Mouse (Mus musculus): Measurements from ENCODE around the gene Ccdc188.

The Ccdc188 gene

DNA sequence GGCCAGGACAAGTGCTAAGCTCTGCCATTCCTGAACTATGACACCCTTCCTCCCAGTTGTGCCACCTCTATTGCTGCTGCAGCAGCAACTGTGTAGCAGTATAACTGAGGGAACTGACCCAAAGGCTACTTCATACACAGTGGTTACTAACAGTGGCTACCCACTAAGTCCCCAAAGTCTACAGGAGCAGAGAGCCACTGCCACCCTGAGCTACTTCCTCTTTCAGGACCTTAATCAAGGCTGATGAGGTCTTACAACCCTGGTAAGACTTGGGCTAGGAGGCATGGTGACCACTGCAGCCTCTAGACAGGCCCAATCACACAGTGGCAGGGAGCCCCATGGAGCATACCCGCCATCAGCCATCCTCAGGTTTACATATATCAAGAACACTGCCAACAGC is 15.6 kb upstream of the Ccdc188 start:
- DNase-seq, result no peak

DNA sequence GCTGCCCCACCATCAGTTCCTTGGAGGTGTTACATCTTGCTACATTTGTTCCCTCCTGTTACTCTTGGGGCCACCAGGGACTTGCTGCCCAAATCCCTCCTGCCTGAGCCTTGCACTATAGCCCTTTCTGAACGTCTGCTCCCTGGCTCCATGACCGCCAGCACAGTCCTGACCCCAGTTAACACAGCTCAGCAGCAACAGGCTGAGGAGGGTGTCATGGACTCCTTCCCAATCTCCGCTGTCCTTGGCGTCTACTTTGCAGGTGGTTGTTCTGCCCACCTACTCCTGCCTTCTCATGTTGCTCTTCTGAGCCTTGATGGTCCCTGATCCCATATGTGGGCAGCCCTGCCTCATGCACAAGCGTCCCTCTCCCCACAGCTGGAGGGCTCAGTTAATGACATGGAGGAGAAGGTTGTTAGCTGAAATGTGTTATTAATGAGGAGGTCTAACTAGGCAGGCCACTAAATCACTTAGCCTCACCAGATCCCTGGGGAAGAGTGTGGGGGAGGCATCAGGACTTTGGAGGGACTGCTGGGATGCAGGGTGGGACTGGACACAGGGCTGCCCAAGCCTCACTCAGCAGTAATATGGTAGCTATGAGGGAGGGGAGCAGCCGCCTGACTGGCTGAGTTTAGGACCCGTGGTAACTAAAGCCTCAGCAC is 14.1 kb upstream of the Ccdc188 start:
- DNase-seq, result no peak

DNA sequence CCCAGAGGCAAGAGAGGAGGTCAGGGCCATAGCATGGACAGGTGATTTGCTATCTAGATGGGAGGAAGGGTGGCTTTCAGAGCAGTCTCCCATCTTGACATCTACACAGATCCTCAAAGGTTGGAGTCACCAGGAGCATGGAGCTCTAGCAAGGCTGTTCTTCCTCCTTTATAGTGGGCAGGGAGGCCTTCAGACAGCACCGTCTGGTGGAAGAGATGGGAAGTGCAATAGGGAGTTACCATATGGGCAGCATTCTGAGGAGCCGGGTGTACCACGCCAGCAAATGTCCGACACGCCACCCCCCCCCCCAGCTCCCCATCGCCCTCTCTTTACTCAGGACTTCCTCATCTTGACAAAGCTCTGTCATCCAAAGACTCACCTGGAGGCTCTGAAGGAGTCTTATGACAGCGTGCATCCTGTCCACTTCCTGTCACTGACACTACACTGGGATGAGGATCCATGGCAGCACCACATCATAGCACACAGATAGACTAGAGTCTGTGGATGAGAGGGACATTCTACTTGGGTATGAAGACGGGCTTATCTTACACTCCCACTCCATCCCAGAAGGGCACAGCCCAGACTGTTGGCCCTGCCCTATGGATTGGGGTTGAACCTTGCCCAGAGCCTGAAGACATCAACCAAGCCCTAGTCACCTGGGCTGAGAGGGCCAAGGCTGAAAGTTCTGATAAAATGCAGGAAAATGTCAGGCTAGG is 6.8 kb upstream of the Ccdc188 start:
- DNase-seq, result peak; percentile 74

DNA sequence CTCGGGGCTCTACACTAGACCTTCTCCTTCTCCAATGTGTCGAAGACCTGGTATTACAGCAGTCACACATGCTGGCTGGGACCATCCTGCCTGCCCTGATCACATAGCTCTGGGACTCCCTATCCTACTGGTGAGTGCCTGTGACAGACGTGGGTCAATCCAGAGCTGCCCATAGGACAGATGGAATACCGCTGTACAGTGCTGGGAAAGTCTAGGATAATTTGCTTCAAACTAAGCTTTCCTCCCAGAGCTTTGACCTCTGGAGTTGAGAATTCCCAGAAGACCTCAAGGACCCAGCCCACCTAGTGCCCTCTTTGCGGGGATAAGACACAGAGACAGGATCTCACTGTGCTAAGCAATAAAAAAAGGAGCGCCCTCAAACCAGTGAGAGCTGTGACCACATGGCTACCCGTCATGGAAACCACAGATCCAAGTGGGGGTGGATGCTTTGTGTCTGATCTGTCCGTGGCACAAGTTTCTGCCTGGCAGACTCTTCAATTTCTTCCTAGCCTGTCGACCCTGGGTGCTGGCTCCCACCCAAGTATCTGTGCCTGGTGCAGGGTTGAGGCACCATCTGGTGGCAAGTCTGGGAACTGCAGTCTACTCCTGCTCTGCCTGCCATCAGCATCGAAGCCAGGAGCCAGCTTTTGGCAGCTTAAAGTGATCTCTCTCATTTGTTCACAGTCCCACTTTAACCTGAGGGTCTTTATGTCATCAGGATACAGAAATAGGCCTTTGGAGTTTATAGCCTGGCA is 6.1 kb upstream of the Ccdc188 start:
- DNase-seq, result peak; percentile 91

DNA sequence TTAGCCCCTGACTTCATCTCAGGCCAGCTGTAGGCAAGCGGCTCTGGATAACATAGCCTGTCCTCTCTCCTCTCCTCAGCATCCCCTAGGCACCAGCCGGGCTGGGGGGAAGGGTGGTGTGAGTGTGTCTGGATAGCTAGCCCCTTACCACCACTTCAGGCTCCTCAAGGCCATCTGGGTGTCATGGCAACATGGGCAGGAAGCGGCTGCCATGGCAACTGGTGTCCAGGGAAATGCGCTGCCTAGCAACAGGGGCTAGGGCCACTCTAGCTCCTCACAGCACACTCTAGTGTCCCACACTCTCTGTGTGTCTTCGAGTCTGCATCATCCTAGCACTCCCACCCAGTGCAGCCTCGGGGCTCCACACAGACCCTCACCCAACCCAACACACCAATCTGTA is 4.0 kb upstream of the Ccdc188 start:
- DNase-seq, result no peak

DNA sequence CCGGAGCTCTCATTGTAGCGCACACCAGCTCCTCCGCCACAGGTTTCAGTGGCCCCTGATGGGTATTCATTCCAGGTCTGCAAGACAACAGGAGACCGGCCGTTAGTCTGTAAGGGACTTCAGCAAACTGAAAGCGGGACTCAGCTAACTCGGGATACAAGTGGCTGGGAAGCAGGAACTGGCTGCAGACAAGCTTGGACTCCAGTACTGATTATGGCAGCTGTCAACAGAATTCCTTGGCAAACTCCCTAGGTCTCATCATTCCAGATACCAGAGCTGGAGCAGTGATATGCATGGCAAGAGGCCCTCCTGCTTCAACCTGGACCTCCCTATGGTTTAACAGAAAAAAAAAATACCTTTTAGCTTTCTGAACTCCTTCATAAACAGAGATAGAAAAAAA is 2.8 kb upstream of the Ccdc188 start:
- no peak for DNase-seq

DNA sequence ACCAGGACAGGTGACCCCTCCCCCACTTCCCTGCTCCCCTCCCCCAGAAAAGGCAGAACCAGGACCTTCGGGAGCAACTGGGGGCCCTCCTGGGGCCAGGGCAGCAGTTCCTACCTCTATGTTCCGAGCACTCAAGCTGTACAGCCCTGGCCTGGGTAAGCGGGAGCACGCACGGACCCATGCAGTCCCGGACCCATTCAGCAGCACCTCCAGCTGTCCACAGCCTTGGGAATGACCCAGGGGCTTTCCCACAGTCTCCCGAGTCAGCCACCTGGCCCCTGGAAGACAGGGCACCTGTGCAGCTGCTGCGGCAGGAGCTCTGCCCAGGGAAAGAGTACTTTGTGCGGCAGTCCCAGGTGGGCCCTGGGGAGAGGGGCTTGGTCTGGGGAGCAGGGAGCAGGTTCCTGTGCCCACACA is 909 bp downstream of the Ccdc188 start:
- no peak for DNase-seq

DNA sequence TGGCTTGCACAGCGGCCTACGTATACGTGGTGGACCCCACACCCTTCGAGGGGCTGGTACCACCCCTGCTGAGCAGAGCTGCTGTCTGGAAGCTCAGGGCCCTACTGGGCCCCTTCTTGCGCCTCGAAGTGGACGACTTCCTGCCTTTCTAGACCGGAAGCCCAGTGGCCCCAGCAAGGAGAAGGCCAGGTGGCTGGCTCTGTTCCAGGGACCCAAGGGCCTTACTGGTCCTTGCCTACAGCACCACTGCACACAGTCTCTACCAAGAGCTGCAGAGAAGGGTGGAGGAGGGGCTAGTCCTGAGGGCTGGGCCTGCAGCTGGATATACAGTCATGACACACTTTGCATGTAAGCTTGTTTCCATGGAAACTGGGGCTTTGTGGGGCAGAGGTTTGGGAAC is 2.3 kb downstream of the Ccdc188 start:
- DNase-seq, result no peak

DNA sequence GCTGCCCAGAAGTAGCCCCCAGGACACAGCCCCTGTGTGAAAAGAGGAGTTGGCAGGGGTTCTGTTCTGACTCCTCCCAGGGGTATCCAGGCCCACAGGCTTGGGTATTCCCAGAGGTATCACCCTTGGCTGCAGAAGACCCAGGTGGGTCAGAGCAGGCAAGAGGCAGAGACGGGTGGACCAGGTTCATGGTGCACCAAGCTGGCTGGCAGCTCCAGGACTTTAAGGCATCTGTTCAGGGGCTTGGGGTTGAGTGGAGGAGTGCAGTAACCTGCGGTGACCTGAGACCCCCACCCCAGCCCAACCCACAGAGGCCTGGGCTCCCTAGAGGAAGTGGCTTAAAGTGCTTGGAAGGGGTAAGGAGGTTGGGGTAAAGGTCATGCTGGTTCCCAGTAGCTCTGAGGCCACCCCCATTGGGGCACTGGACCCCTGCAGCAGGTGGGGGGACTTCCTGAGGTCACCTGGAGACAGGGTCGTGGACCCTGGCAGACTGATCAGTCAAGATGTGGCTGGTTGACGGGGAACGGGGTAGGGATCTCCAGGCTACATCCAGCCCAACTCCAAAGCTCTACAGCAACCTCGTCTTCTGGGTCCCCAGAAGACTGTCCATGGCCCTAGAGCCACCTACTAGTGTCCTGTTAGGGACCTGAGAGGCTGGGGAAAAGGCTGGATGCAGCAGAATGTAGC is 3.3 kb downstream of the Ccdc188 start:
- DNase-seq, result no peak

DNA sequence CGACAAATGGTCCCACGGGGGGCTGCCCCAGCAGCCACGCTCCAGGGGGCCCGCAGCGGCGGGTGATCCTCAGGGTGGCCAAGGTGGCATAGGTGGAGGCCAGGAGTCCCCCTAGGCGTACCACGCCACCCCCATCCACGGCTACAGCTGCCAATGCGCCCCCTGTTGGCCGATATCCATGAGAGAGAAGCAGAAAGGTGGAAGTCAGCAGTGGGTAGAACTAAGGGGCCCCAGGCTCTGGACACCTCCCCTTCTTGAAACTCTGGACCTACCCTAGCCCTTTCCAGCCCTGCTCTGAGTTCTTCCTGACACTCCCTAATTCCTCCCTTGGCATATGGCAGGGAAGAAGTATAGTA is 3.8 kb downstream of the Ccdc188 start:
- DNase-seq, result no peak

DNA sequence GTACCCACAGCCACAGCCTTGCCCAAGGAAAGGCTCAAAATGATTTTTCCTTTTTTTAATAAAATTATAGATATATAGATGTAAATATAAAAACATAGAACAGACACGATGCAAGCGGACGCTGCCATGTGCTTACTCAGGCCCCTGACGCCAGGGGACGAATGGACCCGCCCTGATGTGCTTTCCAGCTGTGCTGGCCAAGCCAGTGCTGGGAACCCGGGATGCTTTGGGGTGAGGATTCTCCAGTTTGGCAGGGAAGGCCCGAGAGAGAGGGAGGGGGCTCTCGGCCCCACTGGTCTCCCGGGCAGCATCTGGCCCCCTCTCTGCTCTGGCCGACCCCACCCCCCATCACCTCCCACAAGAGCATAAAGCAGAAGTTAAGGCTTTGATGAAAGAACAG is 4.5 kb downstream of the Ccdc188 start:
- DNase-seq, result no peak

DNA sequence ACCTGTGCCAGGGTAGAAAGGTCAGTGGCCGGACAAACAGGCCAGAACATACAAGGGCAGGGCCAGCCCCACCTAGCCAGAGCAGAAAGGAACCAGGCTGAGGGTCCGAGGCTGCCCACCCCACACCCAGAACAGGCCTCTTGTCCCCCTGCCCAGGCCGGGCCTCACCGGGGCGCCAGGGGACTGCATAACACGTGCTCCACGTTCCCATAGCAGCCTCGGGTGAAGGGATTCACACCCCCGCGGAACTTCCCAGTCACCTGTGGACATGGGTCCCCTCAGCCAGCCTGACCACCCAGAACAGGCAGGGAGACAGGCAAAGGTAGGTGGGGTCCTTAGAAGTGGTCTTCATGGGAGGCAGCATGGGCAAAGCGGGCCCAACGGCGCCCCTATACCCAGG is 9.5 kb downstream of the Ccdc188 start:
- no peak for DNase-seq

DNA sequence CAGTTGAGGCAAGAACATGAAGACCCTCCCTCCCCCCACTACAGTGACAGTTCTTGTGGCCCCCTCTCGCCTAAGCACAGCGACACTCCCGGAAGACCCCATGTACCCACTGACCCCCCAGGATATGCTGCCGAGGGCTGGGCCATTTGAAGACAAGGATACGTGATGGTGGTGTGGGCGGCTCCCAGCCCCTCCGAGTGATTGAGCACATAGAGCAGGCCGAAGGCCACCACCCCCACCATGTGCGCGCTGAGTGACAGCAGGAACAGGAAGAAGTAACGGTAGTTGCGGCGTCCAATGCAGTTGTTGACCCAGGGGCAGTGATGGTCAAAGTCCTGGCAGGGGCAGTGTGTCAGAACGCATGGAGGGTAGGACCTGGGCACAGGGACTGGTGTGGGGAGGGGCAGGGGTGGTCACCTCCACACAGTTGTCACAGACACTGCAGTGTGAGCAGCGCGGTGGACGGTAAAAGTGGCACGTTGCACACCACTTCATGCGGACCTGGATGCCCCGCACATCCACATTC is 10.3 kb downstream of the Ccdc188 start:
- no peak for DNase-seq

DNA sequence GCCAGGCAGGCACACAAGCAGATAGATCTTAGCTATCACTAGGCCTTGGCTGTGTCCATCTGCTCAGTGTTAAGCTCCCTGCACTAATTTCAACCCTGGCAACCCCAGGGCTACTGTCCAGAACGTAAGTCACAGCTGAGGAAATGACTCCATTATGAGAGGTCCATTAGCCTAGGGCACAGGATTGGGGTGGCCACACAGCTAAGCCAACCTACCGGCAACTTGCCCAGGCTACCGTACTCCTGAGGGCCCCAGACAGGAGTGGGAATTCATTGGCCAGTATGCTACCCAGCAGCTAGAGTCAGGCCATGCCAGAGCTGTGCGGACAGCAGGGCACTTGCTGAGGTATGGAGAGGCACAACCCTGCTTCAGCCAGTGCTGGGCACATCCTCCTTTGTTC is 11.2 kb downstream of the Ccdc188 start:
- peak; percentile 66 for DNase-seq

DNA sequence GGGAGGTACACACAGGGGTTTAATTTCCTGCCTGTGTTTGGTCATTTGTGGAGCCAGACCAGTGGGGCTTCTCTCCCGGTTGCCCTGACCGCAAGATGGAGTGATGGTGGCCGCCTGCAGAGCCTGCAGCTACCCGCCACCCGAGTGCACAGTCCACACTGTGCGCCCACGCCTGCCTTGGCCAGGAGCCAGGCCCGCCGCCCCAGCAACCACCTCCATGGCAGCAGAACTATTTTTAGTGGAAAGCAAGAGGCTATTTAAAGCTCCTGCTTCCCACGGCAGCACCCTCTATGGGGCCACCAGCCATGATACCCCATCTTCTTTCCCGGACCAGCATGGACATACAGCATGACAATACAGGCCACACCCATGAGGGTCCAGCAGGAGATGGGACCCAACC is 11.9 kb downstream of the Ccdc188 start:
- peak; percentile 66 for DNase-seq

DNA sequence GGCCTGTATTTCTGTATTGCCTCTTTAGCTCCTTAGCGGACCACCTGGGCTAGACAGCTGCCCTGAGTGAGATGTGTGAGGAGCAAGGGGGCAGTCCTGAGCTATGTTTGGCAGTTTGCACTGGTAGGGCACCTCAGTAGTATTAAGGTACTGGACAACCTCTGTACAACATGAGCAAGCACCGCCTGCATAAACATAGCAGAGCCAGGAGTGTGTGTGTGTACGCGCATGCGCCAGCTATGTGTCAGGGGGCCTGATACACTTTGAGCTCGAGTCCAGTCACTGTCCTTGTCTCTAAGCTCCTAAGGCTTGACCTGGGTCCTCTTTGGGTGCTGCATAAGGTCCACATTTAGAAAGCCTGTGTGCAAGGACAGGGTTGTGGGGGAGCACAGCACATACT is 12.9 kb downstream of the Ccdc188 start:
- DNase-seq, result no peak

DNA sequence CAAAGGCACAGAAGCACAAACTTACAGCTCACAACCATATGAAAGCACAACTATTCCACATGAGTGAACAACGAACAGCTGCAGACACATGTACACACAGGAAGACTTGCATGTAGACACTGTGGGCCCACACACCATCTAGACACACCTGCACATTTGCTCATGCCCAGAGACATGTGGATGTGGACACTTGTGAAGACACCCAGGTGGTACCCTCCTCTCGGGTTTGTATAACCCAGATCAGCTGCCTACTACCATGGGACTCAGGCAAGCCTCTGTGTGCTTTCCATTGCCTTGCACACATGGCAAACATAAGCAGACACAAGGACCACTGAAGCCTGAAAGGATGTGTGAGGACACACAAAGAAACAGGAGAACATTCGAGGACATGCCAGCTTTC is 13.4 kb downstream of the Ccdc188 start:
- no peak for DNase-seq

DNA sequence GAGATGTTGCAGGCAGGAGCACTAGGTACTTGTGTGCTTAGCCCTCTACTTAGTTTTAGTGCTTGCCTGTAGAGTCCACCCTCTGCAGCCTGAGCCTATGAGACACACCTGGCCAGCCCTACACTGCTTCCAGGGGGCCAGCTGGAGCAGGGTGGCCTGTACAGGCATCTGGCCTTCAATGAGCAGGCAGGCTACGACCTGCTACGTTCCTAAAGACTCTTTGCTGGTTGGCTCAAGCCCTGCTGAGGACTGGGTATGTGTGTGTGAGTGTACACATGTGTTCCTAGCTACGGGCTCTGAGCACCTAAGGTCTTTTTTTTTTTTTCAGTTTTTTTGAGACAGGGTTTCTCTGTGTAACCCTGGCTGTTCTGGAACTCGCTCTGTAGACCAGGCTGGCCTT is 13.8 kb downstream of the Ccdc188 start:
- no peak for DNase-seq

DNA sequence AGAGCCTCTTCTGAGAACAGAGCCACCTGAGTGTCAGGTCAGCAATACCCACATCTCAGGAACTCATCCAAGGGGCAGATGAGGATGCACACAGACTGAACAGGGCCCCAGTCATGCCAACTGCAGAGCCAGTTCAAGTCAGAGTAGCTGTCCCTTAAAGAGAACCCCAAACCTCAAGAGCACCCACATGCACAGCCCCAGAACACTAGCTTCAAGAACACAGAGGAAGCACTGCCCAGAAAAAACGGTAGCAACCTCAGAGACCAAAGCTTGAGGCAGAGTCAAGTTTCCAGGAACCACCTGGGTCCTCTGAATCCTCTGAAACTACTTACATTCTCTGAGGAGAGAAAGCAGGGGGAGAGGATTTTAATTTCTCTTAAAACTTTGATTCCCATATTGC is 15.8 kb downstream of the Ccdc188 start:
- no peak for DNase-seq

DNA sequence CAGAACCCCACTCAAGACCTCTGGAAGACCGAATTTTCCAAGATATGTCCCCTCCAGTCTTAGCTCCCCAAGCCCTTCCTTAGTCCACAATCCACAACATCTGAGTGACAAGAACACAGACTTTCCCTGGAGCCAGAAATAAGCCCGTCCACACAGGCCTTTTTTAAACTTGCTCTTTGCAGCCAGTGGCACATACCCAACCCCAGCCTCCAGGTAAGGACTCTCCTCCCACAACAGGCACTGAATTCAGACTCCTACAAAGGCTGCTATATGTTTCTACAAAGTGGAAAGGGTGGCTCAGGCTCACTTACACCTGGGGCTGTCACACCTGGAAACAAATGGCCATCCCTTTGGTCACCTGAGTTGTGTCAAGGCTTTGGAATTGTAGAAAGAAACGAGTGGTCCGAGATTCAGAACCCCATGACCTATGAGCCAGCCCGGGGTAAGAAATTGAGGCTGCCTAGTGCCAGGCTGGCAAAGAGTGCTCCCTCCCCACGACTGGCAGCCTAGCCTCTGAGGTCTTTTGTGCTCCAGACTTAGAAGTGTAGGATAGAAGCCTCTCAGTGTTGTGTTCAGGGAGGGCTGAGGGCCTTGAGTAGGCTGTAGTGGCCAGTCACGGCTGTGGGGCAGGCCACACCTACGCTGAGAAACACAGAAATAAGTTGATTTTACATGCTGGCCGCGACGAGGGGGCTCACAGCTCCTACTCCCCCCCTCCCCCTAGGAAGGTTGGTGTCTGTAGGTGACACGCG is 16.4 kb downstream of the Ccdc188 start:
- no peak for DNase-seq

DNA sequence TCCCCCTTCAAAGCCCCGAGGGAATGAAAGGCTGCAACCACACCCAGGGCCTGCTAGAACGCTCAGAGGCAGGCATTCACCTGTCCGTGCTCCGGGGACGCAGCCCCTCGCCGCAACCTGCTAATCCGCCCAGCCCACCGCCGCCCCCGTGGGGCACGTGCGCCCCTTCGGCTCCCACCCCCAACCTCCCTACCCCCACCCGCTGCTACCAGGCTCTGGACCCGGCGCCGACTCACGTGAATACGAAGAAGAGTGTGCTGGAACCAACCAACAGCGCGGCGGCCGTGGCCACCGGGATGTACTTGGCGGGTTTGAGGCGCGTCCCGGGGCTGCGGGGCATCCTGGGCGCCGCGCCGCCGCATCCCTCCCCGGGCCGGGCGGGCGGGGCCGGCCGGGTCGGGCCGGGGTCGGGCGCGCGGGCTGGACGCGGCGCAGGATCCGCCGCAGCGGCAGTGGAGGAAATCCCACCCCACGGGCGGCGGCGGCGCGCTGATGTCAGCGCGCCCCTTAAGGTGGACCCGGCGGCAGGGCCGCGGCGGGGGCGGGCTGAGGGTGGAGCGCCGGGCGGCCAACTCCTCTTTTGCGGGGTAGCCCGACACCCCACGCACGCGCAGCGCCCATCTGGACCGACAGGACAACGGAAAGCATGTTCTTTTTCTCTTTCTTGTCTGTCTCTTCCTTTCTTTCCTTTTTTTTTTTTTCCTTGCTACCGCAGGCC is 17.2 kb downstream of the Ccdc188 start, which contains the start of gene Zdhhc8:
Zdhhc8 (minus strand) TSS at position 466 of the 718 bp plus-strand sequence.
- DNase-seq, result peak; percentile 67

All from cerebellum, adult 11 months (tissue).